Mouse (Mus musculus): Measurements from ENCODE around the gene Dlx3. TPM values are rescaled to one million over a fixed set of nuclear protein-coding genes. Genes with fewer than 3 reads are reported as not detected.

Dlx3 gene
- polyA plus RNA-seq, 1 experiment, result 0.10 TPM

- DNase-seq (ENCODE audit: low read depth, low spot score), result no peak
- 8% methylated on average over 27 of the region's 27 CpGs for WGBS
Measured at GRCm38 (mm10) chr11:95149462-95150268, 29.7 kb downstream of the Dlx3 start.

- whole genome bisulfite sequencing, result 13% methylated on average over 33 of the region's 33 CpGs
- DNase-seq (ENCODE audit: low read depth, low spot score), result no peak
Measured at GRCm38 (mm10) chr11:95150269-95151049, 30.5 kb downstream of the Dlx3 start.

- no peak for DNase-seq (ENCODE audit: low read depth, low spot score)
- WGBS, result 54% methylated on average over 5 of the region's 5 CpGs
Measured at GRCm38 (mm10) chr11:95153116-95153515, 33.2 kb downstream of the Dlx3 start.

- WGBS, result 64% methylated on average over 5 of the region's 5 CpGs
- no peak for DNase-seq (ENCODE audit: low read depth, low spot score)
Measured at GRCm38 (mm10) chr11:95153681-95154080, 33.8 kb downstream of the Dlx3 start.

- WGBS, result 63% methylated on average over 2 of the region's 2 CpGs
- DNase-seq (ENCODE audit: low read depth, low spot score), result no peak
Measured at GRCm38 (mm10) chr11:95155511-95155910, 35.6 kb downstream of the Dlx3 start.

- WGBS, result 64% methylated on average over 5 of the region's 5 CpGs
- no peak for DNase-seq (ENCODE audit: low read depth, low spot score)
Measured at GRCm38 (mm10) chr11:95157356-95157755, 37.4 kb downstream of the Dlx3 start.

GRCm38 (mm10) chr11:95157872-95158271 is 38.0 kb downstream of the Dlx3 start:
- 72% methylated on average over 5 of the region's 5 CpGs for WGBS

GRCm38 (mm10) chr11:95159763-95160371 is 39.9 kb downstream of the Dlx3 start:
- 71% methylated on average over 8 of the region's 8 CpGs for WGBS
- no peak for DNase-seq (ENCODE audit: low read depth, low spot score)

More at GRCm38 (mm10) chr11:95157872-95158271, 38.0 kb downstream of the Dlx3 start:
- DNase-seq (ENCODE audit: low read depth, low spot score), result no peak

GRCm38 (mm10) chr11:95160693-95161092 is 40.8 kb downstream of the Dlx3 start:
- no peak for DNase-seq (ENCODE audit: low read depth, low spot score)
- WGBS, result 63% methylated on average over 7 of the region's 7 CpGs

GRCm38 (mm10) chr11:95161708-95162107 is 41.8 kb downstream of the Dlx3 start:
- no peak for DNase-seq (ENCODE audit: low read depth, low spot score)
- 68% methylated on average over 4 of the region's 4 CpGs for WGBS

- 77% methylated on average over 5 of the region's 5 CpGs for WGBS
- DNase-seq (ENCODE audit: low read depth, low spot score), result no peak
Measured at GRCm38 (mm10) chr11:95165857-95166256, 45.9 kb downstream of the Dlx3 start.

Other genes with a start within 250 kb of the Dlx3 start
- gene Col1a1, start 183.9 kb upstream of the Dlx3 start, polyA plus RNA-seq (2012; rRNA removed), result 39.6 and 45.7 TPM in 2 replicates
- not detected in 2 replicates for gene Hils1, start 152.5 kb upstream of the Dlx3 start, polyA plus RNA-seq (2012; rRNA removed)
- gene Sgca, start 143.8 kb upstream of the Dlx3 start, polyA plus RNA-seq (2012; rRNA removed), result 4.7 and 7.2 TPM in 2 replicates
- gene Ppp1r9b, start 129.1 kb upstream of the Dlx3 start, polyA plus RNA-seq (2012; rRNA removed), result 18.9 and 20.0 TPM in 2 replicates
- gene Samd14, start 110.2 kb upstream of the Dlx3 start, polyA plus RNA-seq (2012; rRNA removed), result 2.2 and 2.4 TPM in 2 replicates
- gene Pdk2, start 78.8 kb upstream of the Dlx3 start, polyA plus RNA-seq (2012; rRNA removed), result 47.3 and 81.2 TPM in 2 replicates
- 59.9 and 103 TPM in 2 replicates for gene Itga3, start 43.3 kb upstream of the Dlx3 start, polyA plus RNA-seq (2012; rRNA removed)
- gene Dlx4, start 26.1 kb downstream of the Dlx3 start, polyA plus RNA-seq (2012; rRNA removed), result 0.08 TPM in 1 of 2 replicates, not detected in the other
- gene Tac4, start 141.4 kb downstream of the Dlx3 start, polyA plus RNA-seq (2012; rRNA removed), result 0.06 and 0.08 TPM in 2 replicates
- 33.6 and 36.6 TPM in 2 replicates for gene Kat7, start 190.1 kb downstream of the Dlx3 start, polyA plus RNA-seq (2012; rRNA removed)
- 12.9 and 16.7 TPM in 2 replicates for gene Fam117a, start 216.9 kb downstream of the Dlx3 start, polyA plus RNA-seq (2012; rRNA removed)

Data from large intestine, adult 2 months (tissue).